Mouse (Mus musculus) neural tube, embryonic 11.5 days (tissue): Measurements from ENCODE around the gene Zfp53. TPM values are rescaled to one million over a fixed set of nuclear protein-coding genes. Genes with fewer than 3 reads are reported as not detected.

Experiments
- ATAC-seq: fragments of 200-750 bp; cut with Nextera tagmentation; 2 replicates; pipeline ENCODE4 v1.8.0; 2017; ENCODE audit warnings: moderate number of reproducible peaks, mild to moderate bottlenecking, moderate TSS enrichment, moderate library complexity; ENCODE audit not compliant: insufficient read depth, low FRiP score, low TSS enrichment
- DNase-seq: peaks from one replicate; pipeline ENCODE4 v3.0.0-alpha.2; 2015; ENCODE audit warnings: low spot score
- H3K27ac ChIP-seq: fragments of 300-500 bp; sonication (generic); 2 replicates; pipeline ENCODE4 v1.5.1; 2014; ENCODE audit warnings: low read depth, mild to moderate bottlenecking, low read length
- H3K27me3 ChIP-seq: fragments of 300-500 bp; sonication (generic); 2 replicates; pipeline ENCODE4 v1.6.1; 2014; ENCODE audit warnings: mild to moderate bottlenecking, low read length, mixed read lengths; ENCODE audit not compliant: control insufficient read depth, insufficient read depth
- H3K36me3 ChIP-seq: fragments of 300-500 bp; sonication (generic); 2 replicates; pipeline ENCODE4 v1.6.1; 2014; ENCODE audit warnings: mild to moderate bottlenecking, low read length, moderate library complexity, mixed read lengths; ENCODE audit not compliant: control insufficient read depth, insufficient read depth
- H3K4me1 ChIP-seq: fragments of 300-500 bp; sonication (generic); 2 replicates; pipeline ENCODE4 v1.6.1; 2014; ENCODE audit warnings: low read length, mixed read lengths; ENCODE audit not compliant: control insufficient read depth, insufficient read depth
- H3K4me2 ChIP-seq: fragments of 300-500 bp; sonication (generic); 2 replicates; pipeline ENCODE4 v1.6.1; 2014; ENCODE audit warnings: low read depth, mild to moderate bottlenecking, moderate library complexity
- H3K4me3 ChIP-seq: fragments of 300-500 bp; sonication (generic); 2 replicates; pipeline ENCODE4 v1.5.1; 2014; ENCODE audit warnings: low read depth, low read length
- H3K9ac ChIP-seq: fragments of 300-500 bp; sonication (generic); 2 replicates; pipeline ENCODE4 v1.6.1; 2014; ENCODE audit warnings: mild to moderate bottlenecking, low read length
- H3K9me3 ChIP-seq: fragments of 300-500 bp; sonication (generic); 2 replicates; pipeline ENCODE4 v1.6.1; 2016; ENCODE audit warnings: low read length; ENCODE audit not compliant: control insufficient read depth
- WGBS: fragments of 180-500 bp; shearing (Covaris S2); extraction: QIAGEN DNeasy Blood & Tissue Kit; methylation state at CpG from one replicate; pipeline ENCODE4 v1.1.7; 2014; 5-methylcytosine and 5-hydroxymethylcytosine counted together
- polyA plus RNA-seq: library from polyadenylated mRNA; unstranded; fragments of >200 nt; fragmentation: Nextera tagmentation; extraction: Ambion mirVana; gene quantifications from 2 replicates; pipeline ENCODE4 v1.2.1, GENCODE M21; 2014

Zfp53 gene
- polyA plus RNA-seq, 1 experiment from 2014 or later = 10.1 TPM

DNA sequence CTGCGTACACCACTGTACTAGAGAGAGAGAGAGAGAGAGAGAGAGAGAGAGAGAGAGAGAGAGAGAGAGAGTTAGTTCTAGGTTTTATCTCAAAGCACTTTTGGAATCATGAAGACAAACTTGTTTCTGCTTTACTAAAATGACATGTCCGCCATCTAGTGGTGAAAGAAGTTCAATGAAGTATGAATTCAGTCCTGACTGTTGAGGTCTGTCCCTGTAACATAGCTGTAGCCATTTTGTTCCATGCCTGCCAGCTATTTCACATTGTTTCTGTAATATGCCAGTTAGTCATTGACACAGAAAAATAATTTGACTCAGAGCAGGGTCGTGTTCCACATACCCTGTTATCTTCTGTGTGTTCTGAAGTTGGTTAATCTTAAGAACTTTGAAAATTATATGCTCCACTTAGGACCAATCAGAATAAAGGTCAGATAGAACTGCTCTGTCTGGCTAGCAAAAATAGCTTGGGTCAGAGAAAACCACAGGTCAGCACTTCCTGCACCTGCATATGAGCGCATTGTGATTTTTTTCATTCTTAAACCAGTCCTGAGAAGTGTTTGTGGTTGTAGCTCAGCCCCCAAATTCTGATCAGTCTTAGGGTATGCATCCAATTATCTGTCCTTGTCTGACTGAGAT lies 45.8 kb downstream of the Zfp53 start:
- no peaks in the 10 kb centered on the region for H3K9me3 ChIP-seq
- no peaks in the 10 kb centered on the region for H3K4me1 ChIP-seq
- H3K27ac ChIP-seq = no peak overlapping the region
- DNase-seq (peak; percentile 37), ATAC-seq (peak; percentile 13; the same call in 1 of the 2 replicates)
- 25% methylated on average over 4 of the region's 4 CpGs for WGBS
- H3K27me3 ChIP-seq = no peaks in the 10 kb centered on the region
- no peak overlapping the region for H3K4me3 ChIP-seq
- H3K9ac ChIP-seq = no peak overlapping the region
- H3K36me3 ChIP-seq = no peaks in the 10 kb centered on the region
- no peak overlapping the region for H3K4me2 ChIP-seq

DNA sequence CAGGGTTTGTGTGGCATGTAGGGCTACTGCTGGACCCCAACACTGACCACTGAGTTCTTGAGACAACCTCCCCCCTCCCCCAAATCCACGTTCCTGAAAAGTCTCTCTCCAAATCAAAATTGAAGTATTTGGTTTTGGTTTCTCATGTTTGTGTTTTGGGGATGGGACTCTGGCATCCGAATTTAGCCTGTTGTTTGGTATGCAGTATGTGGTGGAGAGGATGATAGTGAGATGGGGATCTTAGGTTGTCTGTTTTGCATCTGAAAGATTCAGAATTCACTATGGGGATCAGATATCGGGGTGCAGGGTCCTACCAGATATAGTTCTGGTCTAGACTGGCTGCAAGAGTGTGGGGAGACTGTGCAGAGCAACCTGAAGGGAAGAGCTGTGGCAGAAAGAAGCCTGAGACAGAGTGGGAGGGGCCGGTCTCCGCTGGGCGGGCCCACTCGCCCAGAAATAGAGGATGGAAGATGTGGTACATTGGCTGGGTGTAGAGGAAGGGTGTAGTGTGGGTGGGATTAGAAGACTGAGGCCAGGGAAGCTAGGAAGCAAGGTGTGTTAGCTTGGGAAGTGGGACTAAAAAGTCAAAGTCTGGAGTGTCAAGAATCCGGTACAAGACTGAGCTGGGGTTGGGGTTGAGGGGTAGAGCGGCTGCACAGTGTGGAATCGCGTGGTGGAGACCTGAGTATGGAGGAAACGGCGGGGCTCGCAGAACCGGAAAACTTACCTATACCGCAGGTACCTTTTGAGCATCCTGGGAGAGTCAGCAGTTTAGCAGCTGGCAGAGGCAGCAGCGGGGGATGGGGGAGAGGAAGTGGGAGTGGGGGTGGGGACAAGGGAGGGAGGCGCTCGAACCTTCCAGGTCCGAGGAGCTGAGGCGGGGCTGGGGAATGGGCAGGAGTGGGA lies 46.6 kb downstream of the Zfp53 start, which contains the start of gene Zfp52:
Gene Zfp52, plus strand, starts transcription at position 444 of the 906 bp plus-strand sequence.
- H3K9me3 ChIP-seq = no peaks in the 10 kb centered on the region
- no peaks in the 10 kb centered on the region for H3K4me1 ChIP-seq
- H3K4me2 ChIP-seq = peak within 1 kb of the TSS; percentile 57
- H3K4me3 ChIP-seq = peak within 1 kb of the TSS; percentile 31
- H3K27ac ChIP-seq = no peak within 1 kb of the TSS
- H3K27me3 ChIP-seq = no peaks in the 10 kb centered on the region
- ATAC-seq = 0 out of 2 replicates have a peak, but pooled peaks have one; percentile 19
- 7% methylated on average over 21 of the region's 21 CpGs for WGBS
- DNase-seq = peak; percentile 43
- H3K9ac ChIP-seq = peak within 1 kb of the TSS; percentile 33
- H3K36me3 ChIP-seq = no peaks in the 10 kb centered on the region

DNA sequence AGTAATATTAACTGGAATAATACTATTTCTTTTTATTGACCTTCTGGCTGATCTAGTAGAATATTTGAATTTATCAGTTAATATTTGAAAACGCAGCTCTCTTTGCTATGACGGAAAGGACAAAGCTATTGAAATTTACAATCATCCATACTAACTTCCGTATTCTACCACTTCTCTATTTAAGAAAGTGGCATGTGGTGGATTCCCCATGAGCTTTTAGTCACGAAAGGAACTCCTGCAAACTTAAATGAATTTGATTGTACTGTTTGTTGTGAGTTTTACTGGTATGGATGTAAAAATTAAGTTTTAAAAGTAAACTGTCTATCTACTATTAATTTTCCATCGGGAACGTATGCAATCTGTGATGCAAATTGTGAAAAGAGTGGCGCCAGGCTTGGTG lies 47.3 kb downstream of the Zfp53 start:
- Histone ChIP-seq H3K27me3 (no peaks in the 10 kb centered on the region), H3K36me3 (no peaks in the 10 kb centered on the region), H3K9me3 (no peaks in the 10 kb centered on the region), H3K27ac (no peak overlapping the region), H3K9ac (no peak overlapping the region), H3K4me2 (peak overlapping the region; percentile 57), H3K4me3 (no peak overlapping the region; the same call in 1 of the 2 replicates), H3K4me1 (no peaks in the 10 kb centered on the region)
- no peak for ATAC-seq
- no peak for DNase-seq
- 46% methylated on average over 7 of the region's 7 CpGs for WGBS

DNA sequence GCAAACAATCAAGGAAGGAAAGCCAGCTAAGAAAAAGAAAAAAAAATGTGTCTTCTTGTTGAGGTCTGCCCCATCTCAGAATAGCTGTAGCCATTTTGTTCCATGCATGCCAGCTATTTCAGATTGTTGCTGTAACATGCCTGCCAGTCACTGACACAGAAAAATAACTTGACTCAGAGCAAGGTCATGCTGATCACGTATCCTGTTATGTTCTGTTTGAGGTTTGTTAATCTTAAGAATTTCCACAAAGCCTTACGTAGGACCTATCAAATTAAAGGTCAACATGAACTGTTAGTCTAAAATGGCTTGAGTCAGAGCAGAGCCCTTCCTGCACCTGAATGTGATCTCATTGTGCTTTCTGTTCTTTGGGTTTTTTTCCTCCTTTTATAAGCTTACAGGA lies 47.9 kb downstream of the Zfp53 start:
- ATAC-seq (no peak), DNase-seq (no peak)
- no peak overlapping the region for H3K4me3 ChIP-seq
- no peak overlapping the region for H3K9ac ChIP-seq
- H3K27ac ChIP-seq = no peak overlapping the region
- 77% methylated on average over 2 of the region's 2 CpGs for WGBS
- no peaks in the 10 kb centered on the region for H3K4me1 ChIP-seq
- H3K36me3 ChIP-seq = no peaks in the 10 kb centered on the region
- no peaks in the 10 kb centered on the region for H3K9me3 ChIP-seq
- H3K27me3 ChIP-seq = no peaks in the 10 kb centered on the region
- H3K4me2 ChIP-seq = no peak overlapping the region

DNA sequence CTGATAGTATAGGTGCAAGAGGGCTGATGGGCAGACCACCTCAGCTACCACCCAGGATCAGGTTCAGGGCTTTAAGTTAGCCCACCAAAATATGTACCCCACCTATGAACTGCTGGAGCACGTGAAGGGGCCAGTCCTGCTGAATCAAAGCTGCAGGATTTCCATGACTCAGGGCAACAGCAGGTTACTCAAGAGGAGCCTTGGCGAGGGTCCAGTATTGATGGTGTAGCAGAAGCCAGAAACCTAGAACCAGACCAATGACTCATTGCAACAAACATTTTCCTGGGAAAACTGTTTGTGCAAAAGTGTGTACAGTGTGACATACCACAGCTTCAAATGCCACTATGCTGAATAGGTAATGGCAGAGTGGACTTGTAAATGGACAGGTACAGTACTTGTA lies 69.0 kb downstream of the Zfp53 start:
- DNase-seq = no peak
- Histone ChIP-seq H3K4me3 (no peak overlapping the region), H3K36me3 (no peaks in the 10 kb centered on the region), H3K9me3 (no peaks in the 10 kb centered on the region), H3K4me1 (no peaks in the 10 kb centered on the region), H3K4me2 (no peak overlapping the region), H3K27ac (no peak overlapping the region), H3K27me3 (no peaks in the 10 kb centered on the region), H3K9ac (no peak overlapping the region)
- ATAC-seq = no peak
- 89% methylated on average over 2 of the region's 2 CpGs for WGBS

Other genes with a start within 250 kb of the Zfp53 start
- gene Vmn1r235, start 232.6 kb upstream of the Zfp53 start, polyA plus RNA-seq = not detected in 2 replicates
- gene Vmn1r236, start 206.1 kb upstream of the Zfp53 start, polyA plus RNA-seq = not detected in 2 replicates
- not detected in 2 replicates for gene Vmn1r237, start 177.1 kb upstream of the Zfp53 start, polyA plus RNA-seq
- gene Zfp677, start 105.2 kb upstream of the Zfp53 start, polyA plus RNA-seq = 3.8 TPM in 2 replicates
- gene Zfp54, start 65.8 kb upstream of the Zfp53 start, polyA plus RNA-seq = 4.2 and 4.4 TPM in 2 replicates
- gene Zfp51, start 38.6 kb upstream of the Zfp53 start, polyA plus RNA-seq = 14.5 and 17.1 TPM in 2 replicates
- 1.3 and 1.5 TPM in 2 replicates for gene Zfp52, start 46.5 kb downstream of the Zfp53 start, polyA plus RNA-seq
- 19.7 and 20.4 TPM in 2 replicates for gene Zfp948, start 78.0 kb downstream of the Zfp53 start, polyA plus RNA-seq
- 7.2 and 10.5 TPM in 2 replicates for gene Zfp983, start 161.6 kb downstream of the Zfp53 start, polyA plus RNA-seq
- gene Gm10226, start 202.9 kb downstream of the Zfp53 start, polyA plus RNA-seq = 16.5 and 19.5 TPM in 2 replicates
- 21.0 and 22.5 TPM in 2 replicates for gene Zfp760, start 218.7 kb downstream of the Zfp53 start, polyA plus RNA-seq
- 7.3 and 7.8 TPM in 2 replicates for gene Zfp229, start 241.8 kb downstream of the Zfp53 start, polyA plus RNA-seq